Mouse (Mus musculus) cerebellum, adult 11-12 months (tissue): Measurements from ENCODE around the gene Ift43.

ENCODE experiments used
- DNase-seq: peaks from one replicate; pipeline ENCODE4 v3.0.0; 2022

Gene Ift43

DNA sequence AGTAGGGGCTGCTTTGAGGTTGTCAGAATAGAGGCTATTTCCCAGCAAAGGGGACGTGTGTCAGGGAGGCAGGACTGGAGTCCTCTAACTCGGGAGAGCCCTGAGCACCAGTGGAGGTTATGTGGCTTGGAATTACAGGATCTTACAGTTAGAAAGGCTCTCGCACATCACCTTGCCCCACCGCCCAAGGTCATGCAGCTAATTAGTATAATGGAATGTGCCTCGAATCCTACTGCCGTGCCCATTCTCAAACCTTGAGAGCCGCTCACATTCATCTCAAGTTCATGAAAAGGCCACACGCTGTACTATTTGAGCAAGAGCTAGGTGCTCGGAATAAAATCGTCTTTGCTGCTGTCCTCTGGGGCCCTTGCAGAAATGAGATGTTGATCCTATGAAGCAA lies 47.4 kb downstream of the Ift43 start:
- DNase-seq, result no peak

DNA sequence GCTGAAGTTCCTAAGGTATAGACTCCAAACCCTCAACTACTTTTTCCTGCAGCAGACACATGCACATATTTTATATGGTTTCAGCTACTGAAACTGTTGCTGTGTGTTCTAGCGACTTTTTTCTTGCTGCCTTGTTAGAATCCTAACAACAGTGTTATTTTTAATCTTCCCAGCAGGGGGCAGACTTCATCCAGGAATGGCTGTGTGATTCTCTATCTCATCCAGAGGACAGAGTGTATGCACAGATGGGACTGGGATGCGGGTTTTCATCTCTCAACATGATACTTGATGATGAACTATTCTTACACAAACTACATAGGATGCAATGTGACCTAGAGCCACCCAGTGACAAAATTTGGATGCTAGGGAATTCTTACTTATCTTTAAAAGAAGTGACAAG lies 50.5 kb downstream of the Ift43 start:
- DNase-seq, result peak; percentile 53

DNA sequence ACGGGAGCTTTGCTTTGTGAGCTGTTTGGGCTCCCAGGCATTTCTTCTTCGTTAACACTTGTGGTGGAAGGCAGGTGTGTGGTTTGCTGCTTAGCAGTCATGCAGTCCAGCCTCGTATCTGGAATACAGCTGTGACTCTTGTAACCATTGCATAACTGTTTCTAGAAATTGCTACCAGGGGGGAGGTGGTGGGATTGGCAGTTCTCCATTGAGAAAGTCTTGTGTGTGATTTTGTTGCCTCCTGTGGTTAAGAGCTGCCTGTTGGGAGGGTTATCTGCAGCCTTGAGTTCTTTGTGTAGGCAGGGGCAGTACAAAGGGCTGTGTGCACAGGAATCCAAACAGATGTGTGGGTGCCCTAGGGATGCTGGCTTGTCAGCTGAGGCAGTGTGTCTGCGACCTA lies 53.4 kb downstream of the Ift43 start:
- no peak for DNase-seq

DNA sequence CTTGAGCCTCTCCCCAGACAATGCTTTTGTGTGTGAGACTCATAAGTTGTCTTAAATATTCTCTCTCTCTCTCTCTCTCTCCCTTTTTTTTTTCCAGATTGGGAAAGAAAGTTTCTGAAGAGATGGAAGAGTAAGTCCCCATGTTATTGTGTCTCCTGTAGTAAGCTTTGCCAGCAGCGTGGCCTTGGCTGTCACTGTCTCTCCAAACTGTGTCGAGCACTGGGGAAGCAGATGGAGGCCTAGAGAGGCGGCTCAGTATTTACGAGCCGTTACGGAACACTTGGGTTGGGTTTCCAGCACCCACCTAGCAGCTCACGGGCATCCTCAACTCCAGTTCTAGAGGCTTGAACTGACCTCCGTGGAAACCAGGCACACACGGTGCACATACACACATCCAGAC lies 56.4 kb downstream of the Ift43 start:
- DNase-seq, result no peak

DNA sequence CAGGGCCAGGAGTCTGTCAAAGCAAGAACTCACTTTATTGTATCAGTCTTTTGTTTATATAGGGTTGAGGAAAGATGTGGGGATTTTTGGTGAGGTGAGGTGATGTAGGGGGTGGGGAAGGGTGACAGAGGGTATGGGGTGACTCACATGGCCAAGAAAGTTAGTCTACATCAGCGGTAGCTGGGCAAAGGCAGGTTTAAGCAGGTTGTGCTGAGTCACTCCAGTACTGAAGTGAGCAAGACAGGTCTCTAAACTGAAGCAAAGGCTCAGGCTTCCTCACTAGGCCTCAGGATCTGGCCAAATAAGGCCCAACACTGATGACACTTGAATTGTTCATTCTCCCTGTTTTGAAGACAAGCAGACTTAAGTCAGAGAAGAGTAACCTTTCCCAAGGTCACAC lies 60.0 kb downstream of the Ift43 start:
- no peak for DNase-seq

DNA sequence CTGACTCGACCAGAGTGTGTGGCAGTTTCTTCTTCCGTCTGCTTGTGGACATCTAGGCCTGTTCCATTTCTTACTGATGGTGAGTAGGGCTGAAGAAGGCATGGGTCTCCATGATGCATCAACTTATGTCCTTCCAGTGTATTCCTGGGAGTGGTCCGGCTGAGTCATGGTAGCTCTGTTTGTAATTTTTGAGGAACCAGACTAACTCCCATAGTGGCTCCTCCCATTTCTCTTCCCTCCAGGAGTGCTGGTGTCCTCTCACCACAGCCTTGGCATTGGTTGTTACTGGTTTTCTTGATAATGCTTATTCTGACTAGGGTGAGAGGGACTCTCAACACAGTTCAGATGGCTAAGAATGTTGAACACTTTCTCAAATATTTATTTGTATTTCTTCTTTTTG lies 63.9 kb downstream of the Ift43 start:
- DNase-seq, result no peak

GRCm38 (mm10) chr12:86148271-86148670 lies 65.9 kb downstream of the Ift43 start:
- DNase-seq, result no peak

DNA sequence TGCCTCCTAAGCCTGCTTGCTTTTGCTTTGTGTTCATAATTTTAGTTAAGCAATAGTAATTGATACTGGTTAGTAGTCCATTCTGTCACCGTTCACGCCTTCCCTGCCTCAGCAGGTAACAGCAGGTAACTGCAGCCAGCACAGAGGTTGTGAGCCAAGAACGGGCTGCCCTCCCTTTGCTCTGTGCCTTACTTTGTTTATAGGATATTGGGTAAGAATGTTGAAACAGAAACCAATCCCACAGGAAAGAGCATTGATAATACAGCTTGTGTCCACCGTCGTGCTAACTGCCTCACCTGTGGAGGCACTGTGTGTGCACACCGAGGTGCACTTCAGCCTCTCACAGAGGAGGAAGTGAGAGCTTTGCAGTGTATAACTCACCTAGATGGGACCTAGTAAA lies 66.7 kb downstream of the Ift43 start:
- no peak for DNase-seq

DNA sequence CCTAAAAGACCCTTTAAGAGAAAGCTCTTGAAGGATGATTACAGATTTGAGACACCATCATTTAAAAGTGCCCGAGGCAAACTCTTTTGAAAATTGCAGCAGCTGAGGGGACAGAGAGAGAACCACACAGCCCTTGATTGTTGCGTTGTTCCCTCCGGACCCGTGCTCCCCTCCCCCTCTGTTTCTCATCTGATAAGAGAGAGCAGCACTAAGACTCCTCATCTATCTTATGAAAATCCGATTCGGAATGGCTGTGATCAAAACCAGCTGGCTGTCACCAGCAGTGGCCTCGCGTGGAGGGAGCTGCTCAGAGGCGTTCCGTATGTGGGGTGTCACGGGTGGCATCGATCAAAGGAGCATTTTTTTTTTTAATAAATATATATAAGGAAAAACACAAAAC lies 69.6 kb downstream of the Ift43 start:
- no peak for DNase-seq

DNA sequence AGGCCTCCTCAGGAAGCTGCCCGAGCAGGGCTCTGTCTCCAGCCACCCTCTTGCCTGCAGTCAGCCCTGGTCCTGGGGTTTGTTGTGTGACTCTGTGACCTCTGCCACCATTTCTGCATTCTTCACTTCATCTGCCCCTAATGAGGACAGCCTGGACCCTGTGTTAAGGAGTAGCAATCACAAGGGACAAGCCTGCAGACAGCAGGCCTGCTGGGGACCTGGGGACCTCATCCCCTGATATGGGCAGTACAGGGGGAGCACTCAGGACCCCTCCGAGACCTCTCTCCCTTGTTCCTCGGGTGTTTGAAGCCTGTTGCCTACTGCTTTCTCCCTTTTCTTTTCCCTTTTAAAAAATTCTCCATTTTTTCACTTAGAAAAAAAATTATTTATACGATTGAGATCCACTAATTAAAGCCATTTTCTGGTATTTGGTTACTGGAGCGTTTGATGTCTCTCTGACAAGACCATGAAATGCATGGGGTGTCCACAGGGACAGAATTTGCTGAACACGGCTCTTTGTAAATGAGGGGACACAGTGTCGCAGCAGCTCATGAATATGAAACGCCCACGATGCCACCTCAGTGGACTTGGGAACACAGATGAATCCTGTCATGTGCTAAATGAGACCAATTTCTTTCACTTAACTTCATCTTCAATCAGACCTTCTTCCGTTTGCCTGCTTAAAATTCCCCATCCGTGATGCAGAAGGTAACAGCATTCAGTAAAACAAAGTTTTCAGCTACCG lies 71.0 kb downstream of the Ift43 start:
- no peak for DNase-seq

- DNase-seq, result no peak
These were observed 72.8 kb downstream of the Ift43 start for GRCm38 (mm10) chr12:86155176-86155575.

DNA sequence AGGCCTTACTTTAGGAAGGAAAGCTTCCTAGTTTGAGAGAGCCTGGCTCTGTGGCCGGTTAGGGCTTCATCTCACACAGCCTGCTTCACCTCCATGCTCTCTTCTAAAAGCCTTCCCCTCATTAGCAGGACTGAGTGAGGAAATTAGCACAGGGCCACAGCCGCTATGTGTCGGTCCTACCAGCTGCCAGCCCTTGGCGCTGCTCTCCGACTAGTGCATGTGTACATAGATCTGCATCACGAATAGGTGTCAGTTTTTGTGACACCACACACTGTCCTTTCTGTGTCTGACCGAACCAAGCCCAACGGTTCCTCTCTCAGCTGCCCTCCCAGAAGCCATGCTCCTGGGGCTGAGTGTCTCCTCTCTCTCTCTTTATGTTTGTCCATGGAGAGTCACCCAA lies 74.8 kb downstream of the Ift43 start:
- DNase-seq, result peak; percentile 48

GRCm38 (mm10) chr12:86157894-86158444 lies 75.6 kb downstream of the Ift43 start:
- peak; percentile 68 for DNase-seq

GRCm38 (mm10) chr12:86158689-86159483 lies 76.5 kb downstream of the Ift43 start:
- DNase-seq, result peak; percentile 99

GRCm38 (mm10) chr12:86161436-86161835 lies 79.1 kb downstream of the Ift43 start:
- peak; percentile 75 for DNase-seq

- peak; percentile 52 for DNase-seq
These were observed 79.6 kb downstream of the Ift43 start for GRCm38 (mm10) chr12:86161942-86162341.

DNA sequence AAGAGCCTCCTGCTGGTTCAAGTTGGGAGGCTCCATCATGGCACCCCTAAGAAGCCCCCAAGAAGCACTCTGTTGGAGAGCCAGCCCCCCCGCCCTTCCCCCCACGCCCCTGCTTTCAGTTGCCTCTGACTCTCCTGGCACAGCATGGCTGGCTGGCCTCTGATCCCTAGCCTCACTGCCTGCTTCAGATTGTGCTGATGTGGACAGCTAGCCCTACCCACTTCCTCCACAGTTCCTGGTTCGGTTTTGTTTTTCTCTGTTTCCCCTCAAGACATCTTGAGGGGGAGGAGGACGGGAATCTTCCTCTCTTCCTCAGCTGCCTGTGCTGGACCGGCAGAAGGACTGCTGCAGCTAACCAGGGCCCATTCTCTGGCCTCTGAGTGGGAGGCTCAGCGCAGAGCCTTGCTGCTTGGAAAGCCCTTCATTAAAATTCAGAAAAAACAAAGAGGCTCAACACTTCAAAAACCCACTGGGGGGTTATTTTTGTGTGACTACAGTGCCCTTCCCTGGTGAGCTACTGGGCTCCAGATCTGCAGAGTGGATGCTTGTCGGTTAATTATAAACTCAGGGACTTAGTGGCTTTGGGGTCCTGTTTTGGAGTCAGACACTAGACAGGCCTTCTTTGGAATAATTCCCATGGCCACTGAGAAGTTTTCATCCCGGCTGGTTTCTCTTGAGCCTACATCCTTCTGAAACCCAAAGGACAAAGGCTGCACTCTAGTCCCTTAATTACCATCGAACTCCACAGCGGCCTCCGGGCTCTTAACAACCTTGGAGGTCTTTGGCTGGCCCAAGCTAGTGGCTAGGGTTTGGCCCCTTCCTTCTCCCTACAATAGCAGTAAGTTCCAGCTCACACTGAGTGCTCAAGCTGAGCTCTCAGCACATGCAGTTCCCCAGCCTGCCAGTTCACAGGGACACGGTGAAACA lies 80.8 kb downstream of the Ift43 start:
- DNase-seq, result no peak

GRCm38 (mm10) chr12:86166244-86166643 lies 83.9 kb downstream of the Ift43 start:
- DNase-seq, result no peak

DNA sequence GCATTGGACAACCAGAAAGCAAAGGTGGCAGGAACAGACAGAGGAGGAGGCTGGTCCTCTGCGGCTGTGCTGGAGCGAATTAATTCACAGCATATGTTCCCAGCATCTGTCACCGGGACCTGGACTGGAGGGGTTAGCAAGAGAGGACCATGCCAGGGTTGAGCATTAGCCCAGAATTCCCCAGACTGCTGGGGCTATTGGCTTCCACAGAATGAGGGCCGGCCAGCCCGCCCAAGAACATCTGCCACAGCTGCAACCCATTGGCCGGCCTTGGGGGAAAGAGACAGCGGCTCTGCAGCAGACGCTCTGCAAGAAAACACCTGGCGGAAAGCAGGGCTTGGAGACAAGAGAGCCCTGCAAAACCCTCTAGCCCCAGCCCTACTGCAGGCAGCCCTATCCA lies 84.7 kb downstream of the Ift43 start:
- peak; percentile 57 for DNase-seq

DNA sequence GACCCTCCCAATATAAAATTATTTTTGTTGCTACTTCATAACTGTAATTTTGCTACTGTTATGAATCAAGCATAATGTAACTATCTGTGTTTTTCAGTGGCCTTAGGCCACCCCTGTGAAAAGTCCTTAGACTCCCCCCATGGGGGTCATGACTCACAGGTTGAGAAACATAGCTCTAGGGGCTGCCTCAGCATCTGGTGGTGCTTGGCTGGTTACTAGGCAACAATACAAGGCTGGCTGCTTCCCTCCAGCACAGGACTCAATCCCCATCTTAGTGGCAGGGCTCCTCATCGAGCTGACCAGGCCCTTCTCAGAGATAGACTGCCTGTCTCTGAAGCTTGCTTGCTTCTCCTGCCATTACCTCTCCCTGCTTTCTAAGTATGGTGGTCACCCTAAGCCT lies 86.4 kb downstream of the Ift43 start:
- DNase-seq, result no peak

DNA sequence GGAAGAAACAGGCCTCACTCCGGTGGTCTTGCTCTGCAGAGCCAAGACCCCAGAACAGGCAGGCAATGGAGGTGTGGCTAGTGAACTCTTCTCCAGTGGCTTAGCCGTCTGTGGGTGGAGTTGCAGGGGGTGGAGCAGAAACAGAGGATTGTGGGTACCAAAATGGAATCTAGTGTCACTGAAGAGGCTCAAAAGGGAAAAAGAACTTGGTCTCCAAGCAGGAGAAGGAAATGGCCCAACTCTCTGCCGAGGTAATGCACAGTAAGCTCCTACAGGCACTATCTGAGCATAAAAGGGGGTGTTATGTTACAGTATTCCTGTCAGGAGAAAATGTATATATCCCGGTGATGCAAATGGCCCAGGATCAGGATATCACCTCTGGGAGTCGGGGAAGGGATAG lies 86.9 kb downstream of the Ift43 start:
- no peak for DNase-seq

GRCm38 (mm10) chr12:86173314-86173713 lies 91.0 kb downstream of the Ift43 start:
- no peak for DNase-seq

DNA sequence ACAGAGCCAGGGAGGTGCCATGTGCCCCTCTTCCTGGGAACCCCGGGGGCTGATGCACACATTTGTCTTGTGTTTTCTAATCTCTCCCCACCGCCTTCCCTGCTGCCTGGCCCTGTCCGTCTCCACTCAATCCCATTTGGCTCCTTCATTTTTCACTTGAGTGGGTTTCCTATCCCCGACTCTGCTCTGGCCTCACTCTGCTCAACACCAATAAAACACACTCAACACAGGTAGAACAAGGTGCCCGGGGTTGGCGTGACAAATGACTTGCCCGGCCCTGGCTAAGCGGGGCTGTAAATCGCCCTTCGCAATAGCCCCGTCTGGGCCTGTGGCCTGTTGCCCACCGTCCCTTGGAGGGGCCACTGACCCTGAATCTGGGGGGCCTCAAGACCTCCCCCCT lies 92.0 kb downstream of the Ift43 start:
- DNase-seq, result no peak
